Mouse (Mus musculus) layer of hippocampus, adult 9-10 months (tissue): Measurements from ENCODE around the gene Dgkh.
A peak's percentile ranks its signal among the peaks of the same experiment; 100 is the strongest.
"Not testable (repeated sequence)": the region's sequence is repeated elsewhere in the genome, so short reads cannot be mapped to it uniquely, and the experiment has no call there.

Experiments
- DNase-seq: peaks from one replicate; pipeline ENCODE4 v3.0.0; 2022; ENCODE audit warnings: low spot score

Gene Dgkh

DNA sequence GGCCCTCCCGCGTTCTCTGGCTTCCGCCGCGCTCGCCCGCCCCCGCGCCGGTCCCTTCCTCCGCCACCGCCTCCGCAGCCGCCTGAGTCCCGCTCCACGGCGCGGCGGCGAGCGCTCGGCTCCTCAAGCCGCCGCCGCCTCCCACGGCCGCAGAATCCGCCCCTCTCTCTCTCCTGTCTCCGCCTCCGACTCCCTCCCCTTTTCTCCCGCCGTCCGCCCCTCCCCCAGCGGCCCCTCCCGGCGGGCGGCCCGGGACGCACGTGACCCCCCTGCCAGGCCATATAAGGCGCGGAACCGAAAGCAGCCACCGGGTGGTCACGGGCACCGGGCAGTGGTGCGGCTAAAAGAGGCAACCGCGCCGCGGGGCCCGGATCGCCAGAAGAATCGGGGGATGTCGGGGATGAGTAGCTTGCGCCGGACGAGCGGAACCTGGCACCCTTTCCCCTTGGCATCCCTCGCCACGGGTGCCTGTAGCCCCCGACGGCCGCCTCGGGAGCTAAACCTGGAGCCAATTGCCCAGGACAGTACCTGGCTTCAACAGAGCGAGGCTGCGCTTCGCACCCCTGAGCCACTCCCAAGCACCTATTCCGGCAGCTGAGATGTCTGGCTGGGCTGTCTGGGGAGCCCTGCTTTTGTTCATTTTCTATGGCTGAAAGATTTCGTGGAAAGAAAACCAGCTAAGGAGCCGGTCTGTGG, at the start of gene Dgkh:
Gene Dgkh, minus strand, starts transcription at position 160 of the 696 bp plus-strand sequence.
- DNase-seq, result peak; percentile 55

DNA sequence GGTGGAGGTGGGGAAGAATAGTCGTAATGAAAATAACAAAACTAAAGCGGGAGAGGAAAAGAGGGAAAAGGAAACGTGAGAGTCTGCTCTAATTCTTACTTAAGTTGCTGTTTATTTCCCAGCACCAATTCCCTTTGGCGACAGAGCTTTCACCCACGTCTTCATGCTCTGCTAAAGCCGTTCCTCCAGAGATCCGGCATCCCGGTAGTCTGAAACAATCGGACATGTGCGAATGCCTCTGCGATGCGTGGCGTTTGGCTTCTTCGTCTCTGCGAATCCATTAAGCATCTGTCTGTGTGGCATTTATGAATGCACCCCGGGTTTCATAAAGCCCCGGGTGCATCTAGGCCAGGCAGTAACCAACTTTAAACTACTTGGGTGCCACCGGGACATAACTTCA, 44.6 kb upstream of the Dgkh start:
- no peak for DNase-seq

DNA sequence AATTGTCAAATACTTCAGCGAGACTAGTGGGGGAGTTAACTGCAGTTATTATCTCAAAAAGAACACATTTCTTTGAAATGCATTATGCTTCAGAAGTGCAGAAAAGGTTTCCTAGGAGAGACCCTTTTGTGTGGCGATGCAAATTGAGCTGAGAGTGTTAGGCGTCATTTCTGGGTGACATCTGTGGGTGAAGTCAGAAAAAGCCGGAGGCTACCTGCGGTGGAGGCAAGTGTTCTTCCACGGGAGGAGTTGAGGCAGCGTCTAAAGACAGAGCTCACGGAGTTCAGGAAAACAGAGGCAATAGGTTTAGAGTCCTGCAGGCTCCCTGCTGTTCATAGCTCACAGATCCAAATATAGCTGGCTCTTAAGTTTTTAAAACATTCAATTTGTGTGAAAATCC, 44.1 kb upstream of the Dgkh start:
- no peak for DNase-seq

DNA sequence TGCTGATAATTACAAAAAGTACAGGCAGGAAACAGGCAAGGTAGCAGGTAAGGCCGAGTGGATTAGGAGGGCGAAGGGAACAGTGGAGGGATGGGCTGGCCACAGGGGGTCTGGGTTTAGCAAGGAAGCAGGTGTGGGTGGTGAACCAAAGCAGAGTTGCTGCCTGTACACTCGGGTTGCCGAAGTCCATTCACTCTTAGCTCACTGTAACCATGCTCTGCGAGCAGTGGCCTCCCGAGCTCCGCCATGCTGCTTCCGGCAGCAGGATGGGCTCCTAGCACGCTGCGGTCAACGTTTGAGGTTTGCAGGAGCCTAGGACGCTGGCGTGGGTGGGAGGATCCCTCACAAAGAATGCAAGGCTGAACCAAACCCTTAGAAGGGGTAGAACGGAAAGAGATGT, 43.1 kb upstream of the Dgkh start:
- DNase-seq, result no peak

DNA sequence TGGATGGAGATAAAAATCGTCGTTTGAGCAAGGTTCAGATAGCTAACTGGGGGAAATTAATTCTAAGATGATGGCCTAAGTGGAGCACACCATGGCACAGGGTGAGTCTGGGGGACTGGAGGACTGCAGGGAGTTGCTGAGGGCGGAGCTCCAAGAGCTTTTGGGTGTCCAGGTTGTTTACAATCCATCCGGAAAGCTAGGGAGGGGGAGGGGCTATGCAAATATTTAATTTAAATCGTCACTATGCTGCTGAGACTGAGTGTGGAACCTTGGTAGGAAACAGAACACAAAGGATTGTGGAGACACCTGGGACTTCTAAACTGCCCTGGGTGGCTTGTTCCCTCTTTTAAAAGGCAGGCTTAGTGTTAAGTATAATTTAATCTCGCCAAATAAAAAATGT, 42.6 kb upstream of the Dgkh start:
- DNase-seq, result no peak

DNA sequence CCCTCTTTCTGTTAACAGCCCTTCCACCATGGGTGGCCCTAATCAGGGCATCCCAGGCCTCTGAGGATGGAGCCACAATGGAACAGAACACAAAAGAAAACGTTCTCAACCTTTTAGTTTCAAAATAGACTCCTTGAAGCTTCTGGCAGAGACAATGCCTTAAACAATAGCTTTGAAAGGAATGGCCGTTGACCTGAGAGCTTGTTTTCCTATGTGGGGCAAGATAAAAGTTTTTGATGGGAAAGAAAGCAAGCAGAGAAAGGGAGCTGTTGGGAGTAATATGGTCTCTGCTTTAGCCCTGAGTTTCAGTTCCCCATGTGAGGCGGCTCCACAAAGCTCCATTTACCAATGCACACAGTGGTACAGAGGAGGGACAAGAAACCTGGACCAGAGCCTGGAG, 37.9 kb upstream of the Dgkh start:
- DNase-seq, result no peak

DNA sequence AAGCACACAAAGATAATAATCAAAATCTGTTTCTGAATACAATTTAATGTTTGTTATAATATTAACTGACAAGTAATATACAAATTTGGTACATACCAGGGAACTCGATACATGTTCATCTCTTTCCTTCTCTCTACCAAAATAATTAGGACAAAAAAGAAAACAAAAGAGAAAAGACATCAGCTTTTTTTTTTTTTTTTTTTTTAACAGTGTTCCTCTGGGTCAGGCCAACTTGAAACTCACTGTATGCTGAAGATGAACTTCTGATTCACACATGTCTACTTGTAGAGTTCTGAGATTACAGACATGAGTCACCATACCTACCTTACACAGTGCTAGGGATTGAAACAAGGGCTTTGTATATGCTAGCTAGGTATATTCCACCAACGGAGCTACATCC, 28.5 kb upstream of the Dgkh start:
- no peak for DNase-seq

DNA sequence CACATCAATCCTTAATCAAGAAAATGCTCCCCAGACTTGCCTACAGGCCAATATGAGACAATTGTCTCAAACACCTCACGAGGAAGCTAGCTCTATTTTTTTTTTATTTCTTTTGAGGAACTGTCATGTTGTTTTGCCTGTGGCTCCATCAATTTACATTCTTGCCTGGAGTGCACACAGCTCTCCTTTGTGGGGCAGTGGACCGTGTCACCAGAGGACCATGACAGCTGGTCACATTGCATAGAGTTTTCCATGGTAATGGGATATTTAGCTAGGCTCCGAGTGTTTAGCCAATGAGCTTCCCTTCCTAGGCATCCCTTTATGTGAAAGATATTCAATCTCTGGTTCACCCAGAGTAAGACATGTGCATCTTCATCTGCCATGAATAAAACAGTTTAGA, 26.9 kb upstream of the Dgkh start:
- no peak for DNase-seq

DNA sequence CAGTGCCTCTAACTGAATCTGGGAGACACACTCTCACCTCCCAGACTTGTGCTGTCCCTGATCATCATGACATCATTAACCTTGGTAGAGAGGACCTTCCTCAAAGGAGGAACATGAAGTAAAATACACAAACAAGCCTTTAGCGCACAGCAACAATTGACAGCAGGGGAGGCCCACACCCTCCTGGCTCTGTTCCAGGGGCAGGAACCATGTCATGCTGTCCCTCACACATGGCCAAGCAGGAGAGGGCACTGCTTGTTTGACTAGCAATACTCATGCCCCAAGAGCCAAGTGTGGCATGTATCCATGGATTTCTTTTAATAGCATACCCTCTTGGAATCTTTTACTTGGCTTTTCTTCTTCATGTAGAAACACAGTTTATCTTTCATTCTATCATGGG, 22.7 kb upstream of the Dgkh start:
- DNase-seq, result no peak

DNA sequence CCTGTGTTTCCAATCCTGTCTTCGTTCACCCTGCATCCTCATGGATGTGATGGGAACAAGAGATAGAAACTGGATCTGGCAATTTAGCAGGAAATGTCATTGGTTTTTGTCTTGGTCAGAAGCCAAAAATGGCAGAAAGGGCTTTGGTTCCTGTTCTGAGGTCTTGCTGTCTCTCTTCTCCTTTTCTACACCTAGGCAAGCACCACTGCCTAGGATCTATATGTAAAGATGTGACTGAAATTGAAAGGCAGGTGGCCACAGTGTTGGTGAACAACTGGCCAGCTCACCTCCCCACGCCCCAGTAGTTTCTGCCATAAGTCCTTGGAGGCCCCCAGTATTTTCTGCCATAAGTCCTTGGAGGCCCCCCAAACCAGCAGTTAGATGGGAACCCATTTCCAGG, 16.1 kb upstream of the Dgkh start:
- DNase-seq, result no peak

DNA sequence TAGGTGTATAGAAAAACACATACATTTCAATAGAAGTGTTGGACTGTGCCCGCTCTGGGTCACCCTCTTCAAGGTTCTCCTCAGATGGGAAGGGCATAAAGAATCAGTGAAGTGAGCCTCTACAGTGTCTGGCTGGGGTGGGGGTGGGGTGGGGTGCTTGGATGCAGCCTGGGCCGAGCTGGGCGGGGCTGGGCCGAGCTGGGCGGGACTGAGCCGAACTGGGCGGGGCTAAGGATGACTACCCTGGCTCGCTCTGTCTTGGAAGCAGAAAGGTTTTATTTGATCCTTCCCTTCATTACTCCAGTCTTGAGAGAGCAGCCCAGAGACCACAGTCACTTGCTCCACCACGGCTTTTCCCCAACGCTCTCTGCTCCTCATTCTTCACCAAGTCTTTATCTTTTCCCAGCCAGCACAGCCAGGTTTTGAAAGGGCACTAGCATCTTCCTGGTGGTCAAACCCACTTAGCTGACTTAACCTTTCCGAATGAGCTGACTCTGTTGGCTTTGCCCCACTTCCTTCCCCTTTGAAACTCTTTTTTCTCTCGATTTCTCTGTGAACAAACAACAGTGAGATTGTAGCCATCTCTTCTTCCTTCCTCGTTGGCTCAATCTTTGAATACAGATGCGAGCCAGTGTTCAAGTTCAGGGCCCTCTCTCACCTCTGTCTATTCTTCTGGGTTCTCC, 15.5 kb upstream of the Dgkh start:
- no peak for DNase-seq

DNA sequence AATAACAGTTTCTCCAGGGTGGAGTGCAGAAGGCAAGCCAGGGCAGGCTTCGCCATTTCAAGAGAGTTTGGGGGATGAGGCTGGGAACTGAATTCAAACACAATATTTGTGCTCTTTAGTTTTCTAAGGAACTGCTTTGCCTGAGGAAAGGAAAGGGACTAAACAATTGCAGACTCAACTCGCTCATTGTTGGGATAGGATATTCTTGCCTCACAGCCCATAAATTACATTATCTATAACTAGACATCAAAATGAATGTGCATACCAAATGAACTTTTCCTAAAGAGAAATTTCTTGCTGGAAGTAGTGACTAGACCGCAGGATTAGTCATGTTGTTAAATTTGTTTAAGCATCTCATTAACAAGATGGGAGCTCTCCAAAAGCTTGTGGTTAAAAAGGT, 14.9 kb upstream of the Dgkh start:
- no peak for DNase-seq

DNA sequence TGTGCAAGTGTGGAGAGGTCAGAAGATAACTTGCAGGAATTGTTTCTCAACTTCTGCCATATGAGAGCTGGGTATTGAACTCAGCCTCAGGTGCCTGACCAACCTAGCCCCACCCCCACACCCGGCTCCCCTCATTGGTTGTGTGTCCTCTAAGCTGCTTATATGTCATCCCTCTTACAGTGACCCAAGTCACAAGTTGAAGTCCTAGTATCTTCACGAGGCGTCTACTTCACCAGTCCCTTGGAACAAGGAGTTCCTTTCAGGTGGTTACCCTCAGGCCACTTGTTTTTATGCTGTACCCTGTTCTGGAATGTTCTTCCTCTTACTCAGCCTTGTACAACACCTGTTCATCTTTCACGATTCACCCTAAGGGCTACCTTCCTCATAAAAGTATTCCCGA, 2.0 kb upstream of the Dgkh start:
- no peak for DNase-seq

DNA sequence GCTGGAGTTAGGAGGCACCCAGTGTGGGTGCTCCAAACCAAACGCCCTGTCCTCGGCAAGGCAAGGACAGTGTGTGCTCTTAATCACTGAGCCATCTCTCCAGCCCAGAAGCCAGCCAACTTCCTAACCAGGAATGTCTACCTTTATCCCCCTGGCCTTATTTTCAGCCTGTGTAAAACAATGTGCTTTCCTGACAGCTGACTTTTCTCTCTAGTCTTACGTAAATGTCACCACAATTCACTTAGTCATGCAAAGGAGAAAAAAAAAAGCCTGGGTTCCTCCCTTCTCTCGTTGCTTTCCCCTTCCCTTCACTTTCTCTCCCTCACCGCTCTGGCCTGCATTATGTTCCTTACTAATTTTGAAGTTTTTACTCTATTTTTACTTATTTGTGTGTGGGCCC, 1.6 kb upstream of the Dgkh start:
- not testable (repeated sequence) for DNase-seq

DNA sequence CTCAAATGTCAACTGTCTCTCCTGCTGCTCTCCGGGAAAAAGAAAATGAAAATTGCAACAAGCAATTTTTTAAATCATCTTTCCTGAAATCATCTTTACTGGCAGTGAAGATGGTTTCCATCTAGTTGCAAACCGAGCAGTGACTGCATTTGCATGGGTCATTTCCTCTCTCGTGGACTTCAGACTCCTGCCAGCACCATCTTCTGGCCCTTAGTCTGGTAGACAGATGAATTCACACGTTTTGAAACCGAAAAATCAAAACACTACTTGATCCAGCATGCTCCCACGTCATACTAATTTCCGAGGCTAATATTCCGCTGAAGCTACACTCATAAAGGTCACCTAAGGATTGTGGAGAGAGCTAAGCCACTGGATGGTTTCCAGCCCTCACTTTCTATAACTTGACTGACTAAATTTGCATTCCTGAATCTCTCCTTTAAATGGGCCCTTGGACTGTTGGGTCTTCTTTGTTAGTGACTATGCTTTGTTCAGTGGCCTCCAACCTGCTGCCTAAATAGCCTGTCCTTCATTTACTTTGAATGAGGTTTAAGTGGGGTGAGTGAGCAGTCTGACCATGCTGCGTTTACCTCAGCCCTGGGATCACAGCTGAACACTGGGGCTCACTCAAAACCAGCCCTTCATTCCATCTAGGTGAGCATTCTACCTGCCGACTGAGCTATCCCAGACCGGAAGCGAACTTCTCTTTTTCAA, 945 bp upstream of the Dgkh start:
- DNase-seq, result no peak

DNA sequence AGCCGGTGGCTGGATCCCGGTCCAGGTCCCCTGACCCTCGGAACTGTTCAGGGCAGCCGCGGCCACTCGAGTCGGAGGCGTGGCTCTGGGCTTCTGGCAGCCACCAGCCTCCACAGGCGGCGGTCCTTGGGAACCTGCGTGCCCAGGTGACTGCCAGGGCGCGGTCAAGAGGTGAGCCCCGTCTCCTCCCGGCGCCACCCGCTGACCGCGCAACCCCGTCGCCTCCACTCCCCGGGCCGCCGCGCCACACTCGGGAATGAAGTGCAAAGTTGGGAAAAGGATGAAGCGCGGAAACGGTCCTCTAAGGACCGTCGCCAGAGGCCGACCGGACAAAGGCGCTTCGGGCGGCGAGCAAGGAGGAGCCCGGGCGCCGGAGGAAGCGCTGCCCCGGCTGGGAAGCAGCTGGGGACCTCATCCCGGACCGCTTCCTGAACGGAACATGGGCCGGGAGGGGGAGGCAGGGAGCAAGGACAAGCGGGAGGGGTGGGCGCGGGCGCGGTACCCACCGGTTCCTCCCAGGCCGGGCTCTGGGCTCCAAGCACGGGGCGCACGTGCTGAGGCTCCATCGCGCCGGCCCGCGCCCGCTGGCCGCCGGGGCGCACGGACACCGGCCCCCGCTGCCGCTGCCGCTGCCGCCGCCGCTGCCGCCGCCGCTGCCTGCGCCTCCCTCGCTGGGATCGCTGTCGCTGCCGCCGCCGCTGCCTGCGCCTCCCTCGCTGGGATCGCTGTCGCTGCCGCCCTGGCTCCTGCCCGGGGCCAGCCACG, 542 bp downstream of the Dgkh start:
- no peak for DNase-seq

DNA sequence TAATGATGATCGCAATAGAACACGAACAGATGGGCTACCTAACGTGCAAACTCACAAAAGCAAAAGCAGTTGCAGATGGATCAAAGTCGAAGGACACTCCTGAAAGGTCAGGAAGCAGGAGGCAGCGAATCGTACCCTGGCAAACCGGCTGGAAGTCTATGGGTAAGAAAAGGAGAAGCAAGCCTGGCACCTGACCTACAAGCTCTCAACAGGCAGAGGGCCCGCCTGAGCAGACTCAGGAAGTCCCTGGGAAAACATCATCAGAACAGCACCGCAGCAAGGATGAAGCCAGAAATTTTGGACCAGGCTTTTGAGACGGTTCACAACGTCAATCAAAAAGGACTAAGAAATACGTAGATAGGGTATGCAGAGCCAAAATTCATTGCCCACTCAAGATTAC, 1.3 kb downstream of the Dgkh start:
- DNase-seq, result no peak

DNA sequence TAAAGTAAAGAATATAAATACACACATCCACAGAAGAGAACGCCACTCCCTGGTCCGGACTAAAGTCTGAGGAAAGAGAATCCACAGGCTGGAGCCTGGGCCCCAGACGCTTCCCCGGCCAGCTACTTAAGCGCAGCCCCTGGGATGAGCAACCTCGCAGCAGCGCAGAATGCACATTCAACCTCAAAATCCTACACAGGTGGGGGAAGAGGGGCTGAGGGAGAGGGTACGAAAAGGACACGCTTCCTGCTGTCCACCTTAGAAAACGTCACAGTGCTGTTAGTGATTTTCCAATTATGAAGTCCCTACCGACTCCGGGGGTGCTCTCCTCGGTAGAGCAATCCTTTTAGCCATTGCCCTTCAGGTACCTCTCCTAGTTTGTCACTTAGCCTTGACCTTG, 6.6 kb downstream of the Dgkh start:
- no peak for DNase-seq

DNA sequence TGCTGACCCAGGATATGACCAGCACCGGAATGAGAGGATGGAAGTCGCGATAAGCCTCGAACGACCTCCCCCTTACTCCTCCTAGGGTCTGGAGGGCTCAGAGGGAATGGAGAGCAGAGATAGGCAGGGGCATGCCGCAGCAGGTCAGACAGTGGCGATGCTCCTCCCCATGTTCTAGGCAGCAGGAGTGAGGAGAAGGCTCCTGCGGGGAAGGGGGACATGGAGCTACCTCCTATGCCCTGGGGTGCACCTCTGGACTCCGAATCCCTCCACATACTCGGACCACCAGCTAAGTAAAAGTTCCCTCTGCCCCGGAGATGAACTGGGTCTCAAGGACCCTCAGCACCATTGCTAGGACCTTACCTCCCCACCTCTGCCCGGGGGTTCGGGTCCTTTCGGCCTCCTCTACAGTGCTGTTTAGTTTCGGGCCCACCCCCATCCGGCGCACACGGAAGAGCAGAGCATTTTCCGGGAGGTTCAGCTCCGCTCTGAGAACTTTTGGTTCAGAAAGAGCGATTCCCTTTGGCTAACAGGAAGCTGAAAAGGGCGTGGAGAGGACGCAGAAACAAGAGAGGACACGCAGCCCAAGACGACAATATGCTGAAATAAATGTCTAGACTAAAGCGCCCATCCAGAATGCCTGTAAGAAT, 7.1 kb downstream of the Dgkh start:
- DNase-seq, result no peak

DNA sequence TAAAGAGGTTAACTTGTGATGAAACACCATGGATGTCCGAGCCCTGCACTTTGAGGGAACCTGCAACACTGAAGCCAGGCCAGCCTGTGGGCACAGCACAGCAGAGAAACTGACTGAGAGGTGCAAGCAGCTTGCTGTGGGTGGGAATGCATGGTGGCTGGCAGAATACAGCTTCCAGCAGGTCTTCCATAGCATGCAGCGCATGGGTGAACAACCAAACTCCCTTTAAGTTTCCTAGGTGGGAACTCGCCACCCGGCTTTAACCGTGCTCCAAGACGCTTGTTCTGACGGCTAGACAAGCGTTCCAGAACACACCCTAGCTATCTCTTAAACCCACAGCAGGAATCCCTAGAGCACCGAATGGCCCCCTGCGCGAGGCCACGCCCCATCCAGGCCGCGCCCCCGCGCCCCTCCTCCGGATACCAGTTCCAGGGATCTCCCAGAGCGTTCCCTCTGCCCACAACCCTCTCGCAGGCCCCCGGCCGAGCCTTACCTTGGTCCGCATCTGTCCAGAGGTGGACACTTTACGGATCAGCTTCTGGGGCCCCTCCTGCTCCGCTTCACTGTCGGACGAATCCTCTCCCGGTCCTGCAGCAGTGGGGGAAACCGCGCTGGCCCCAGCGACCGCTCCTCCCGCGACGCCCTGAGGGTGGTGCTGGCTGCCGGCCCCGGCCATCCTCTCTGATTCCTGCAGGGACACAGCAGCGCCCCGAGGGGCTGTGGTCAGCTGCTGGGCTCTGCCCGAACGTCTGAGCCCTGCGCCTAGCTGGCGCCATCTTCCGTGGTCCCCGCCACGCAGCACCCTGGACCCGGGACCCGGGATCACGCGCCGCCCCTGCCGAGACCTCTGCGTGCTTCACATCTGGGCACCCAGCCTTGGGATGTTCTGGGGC, 7.9 kb downstream of the Dgkh start:
- DNase-seq, result no peak

DNA sequence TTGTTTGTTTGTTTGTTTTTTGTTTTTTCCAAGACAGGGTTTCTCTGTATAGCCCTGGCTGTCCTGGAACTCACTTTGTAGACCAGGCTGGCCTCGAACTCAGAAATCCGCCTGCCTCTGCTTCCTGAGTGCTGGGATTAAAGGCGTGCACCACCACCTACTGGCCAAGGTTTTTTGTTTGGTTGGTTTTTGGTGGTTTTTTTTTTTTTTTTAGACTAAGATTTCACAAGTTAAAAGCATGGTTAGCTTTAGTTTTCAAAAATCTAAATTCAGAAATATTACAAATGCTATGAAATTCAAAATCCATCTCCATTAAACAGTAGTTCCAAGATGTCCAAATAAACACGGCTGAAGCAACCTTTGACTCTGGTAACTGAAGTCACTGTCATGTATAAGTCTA, 8.9 kb downstream of the Dgkh start:
- not testable (repeated sequence) for DNase-seq
